Mouse (Mus musculus) liver, embryonic 14.5 days (tissue): ENCODE results near the gene Wasl.

ENCODE experiments used
- CTCF ChIP-seq: IDR thresholded peaks from 2 replicates; pipeline ENCODE4 v1.5.1; 2016; ENCODE audit warnings: antibody characterized with exemption, low read depth, control low read depth
- EP300 ChIP-seq: IDR thresholded peaks from 2 replicates; pipeline ENCODE4 v1.6.1; 2016; ENCODE audit warnings: antibody characterized with exemption, low read depth

- TF ChIP-seq CTCF (no peak), EP300 (no peak)
Measured at GRCm38 (mm10) chr6:24628499-24628898, 36.3 kb downstream of the Wasl start.
